Mouse (Mus musculus) macrophage (primary cell): Measurements from ENCODE around the gene Ikbkg. TPM values are rescaled to one million over a fixed set of nuclear protein-coding genes. Genes with fewer than 3 reads are reported as not detected.
A peak's percentile ranks its signal among the peaks of the same experiment; 100 is the strongest.
"Not testable (repeated sequence)": the region's sequence is repeated elsewhere in the genome, so short reads cannot be mapped to it uniquely, and the experiment has no call there.

Experiments
- H3K27ac ChIP-seq: fragments of 350-480 bp; formaldehyde crosslinking; 2 replicates; pipeline ENCODE4 v1.9.0; 2021
- H3K36me3 ChIP-seq: fragments of 350-480 bp; formaldehyde crosslinking; 2 replicates; pipeline ENCODE4 v1.9.0; 2021; ENCODE audit errors: inconsistent target
- H3K4me3 ChIP-seq: fragments of 350-480 bp; formaldehyde crosslinking; 2 replicates; pipeline ENCODE4 v1.9.0; 2021; ENCODE audit errors: inconsistent target
- H3K79me2 ChIP-seq: fragments of 350-480 bp; formaldehyde crosslinking; 2 replicates; pipeline ENCODE4 v1.9.0; 2021; ENCODE audit errors: inconsistent target
- WGBS: methylation state at CpG from one replicate; pipeline ENCODE4 v1.1.7; 2026; ENCODE audit warnings: inconsistent platforms; ENCODE audit not compliant: missing documents; 5-methylcytosine and 5-hydroxymethylcytosine counted together
- polyA plus RNA-seq: library from polyadenylated mRNA; stranded (reverse); fragments of 250-400 nt; gene quantifications from 3 replicates; pipeline ENCODE4 v1.2.4, GENCODE M21; 2018; ENCODE audit warnings: inconsistent platforms

Ikbkg gene
- polyA plus RNA-seq, 1 experiment from 2014 or later: 21.1 TPM

DNA sequence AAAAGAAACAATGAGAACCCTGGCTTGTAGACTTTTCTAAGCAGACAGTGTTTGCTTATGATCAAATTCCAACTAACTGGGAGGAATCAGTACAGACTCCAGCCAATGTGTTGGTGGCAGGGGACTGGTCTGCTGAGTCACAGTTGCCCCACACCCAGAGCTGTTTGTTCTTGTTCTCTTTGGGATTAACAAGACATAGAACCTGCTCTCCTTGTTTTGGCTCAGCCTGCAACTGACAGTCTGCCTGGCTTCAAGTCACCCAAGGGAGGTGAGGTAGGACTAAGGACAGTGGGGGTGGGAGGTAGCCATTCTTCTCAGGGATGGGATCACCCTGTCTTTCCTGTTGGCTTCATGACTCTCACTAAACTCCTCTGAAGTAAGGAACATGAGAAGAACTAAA lies 31.4 kb downstream of the Ikbkg start:
- H3K36me3 ChIP-seq: no peaks in the 10 kb centered on the region
- H3K79me2 ChIP-seq: peaks cover 67% of the 10 kb centered on the region
- no peak overlapping the region for H3K4me3 ChIP-seq
- peak overlapping the region; percentile 95 for H3K27ac ChIP-seq

DNA sequence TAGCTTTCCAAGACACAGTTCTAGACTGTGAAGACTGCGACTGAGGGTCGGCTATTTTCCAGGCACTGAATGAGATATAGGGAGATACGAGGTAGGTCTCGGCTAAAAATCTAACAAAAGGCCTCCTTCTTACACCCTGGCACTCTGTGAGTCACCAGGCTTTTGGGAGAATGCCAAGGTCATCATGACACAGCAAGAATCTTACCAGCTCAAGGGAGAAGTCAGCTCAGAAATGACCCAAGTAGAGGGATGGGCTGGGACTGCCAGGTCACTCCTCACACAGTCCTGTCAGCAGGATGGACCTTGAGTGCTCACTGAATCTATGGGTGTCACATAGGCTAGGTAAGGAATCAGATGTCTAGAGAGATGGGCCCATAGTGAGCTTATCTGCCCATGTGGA lies 32.1 kb downstream of the Ikbkg start:
- WGBS: 11% methylated on average over 4 of the region's 4 CpGs
- H3K36me3 ChIP-seq: no peaks in the 10 kb centered on the region
- H3K79me2 ChIP-seq: peaks cover 66% of the 10 kb centered on the region
- H3K4me3 ChIP-seq: no peak overlapping the region
- peak overlapping the region; percentile 95 for H3K27ac ChIP-seq

DNA sequence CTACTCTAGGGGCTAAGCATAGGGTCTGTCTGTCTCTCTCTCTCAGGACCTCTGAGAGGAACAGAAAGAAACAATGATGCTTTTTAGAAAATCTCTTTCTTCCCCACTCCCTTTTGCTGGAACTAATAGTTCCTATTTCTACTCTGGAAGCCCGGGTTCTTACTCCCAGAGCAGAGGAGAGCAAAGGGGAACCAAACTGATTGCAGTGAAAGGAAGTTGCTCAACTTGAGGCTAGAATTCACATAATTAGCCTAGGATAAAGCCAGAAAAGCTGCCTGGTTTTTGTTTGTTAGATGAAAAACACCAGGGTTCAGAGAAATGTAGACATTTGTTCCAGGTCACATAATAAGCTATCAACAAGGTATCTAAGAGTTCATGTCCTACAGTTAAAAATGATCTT lies 33.2 kb downstream of the Ikbkg start:
- H3K27ac ChIP-seq: peak overlapping the region; percentile 95
- WGBS: 0% methylated on average over 1 of the region's 1 CpGs
- no peaks in the 10 kb centered on the region for H3K36me3 ChIP-seq
- peaks cover 66% of the 10 kb centered on the region for H3K79me2 ChIP-seq
- H3K4me3 ChIP-seq: no peak overlapping the region

DNA sequence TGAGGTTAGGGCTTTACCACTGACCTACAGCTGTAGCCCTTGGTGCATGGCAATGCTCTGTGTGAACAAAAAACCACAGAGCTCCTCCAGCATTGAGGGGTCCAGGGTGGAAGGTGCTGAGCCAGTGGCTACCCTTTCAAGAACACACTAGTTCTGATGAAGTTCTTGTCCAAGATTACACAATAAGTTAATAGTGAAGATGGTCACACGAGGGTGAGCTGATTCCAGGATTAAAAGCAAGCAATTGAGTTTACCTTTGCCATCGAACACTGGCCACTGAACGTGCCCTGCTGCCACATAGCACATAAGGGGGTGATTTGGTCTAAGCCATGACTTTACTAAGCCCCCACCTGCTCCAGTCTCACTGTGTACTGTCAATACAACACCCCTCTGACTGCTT lies 34.0 kb downstream of the Ikbkg start:
- Histone ChIP-seq H3K79me2 (peaks cover 61% of the 10 kb centered on the region), H3K4me3 (peak overlapping the region; percentile 70), H3K27ac (peak overlapping the region; percentile 95), H3K36me3 (no peaks in the 10 kb centered on the region)
- WGBS: 65% methylated on average over 3 of the region's 3 CpGs

DNA sequence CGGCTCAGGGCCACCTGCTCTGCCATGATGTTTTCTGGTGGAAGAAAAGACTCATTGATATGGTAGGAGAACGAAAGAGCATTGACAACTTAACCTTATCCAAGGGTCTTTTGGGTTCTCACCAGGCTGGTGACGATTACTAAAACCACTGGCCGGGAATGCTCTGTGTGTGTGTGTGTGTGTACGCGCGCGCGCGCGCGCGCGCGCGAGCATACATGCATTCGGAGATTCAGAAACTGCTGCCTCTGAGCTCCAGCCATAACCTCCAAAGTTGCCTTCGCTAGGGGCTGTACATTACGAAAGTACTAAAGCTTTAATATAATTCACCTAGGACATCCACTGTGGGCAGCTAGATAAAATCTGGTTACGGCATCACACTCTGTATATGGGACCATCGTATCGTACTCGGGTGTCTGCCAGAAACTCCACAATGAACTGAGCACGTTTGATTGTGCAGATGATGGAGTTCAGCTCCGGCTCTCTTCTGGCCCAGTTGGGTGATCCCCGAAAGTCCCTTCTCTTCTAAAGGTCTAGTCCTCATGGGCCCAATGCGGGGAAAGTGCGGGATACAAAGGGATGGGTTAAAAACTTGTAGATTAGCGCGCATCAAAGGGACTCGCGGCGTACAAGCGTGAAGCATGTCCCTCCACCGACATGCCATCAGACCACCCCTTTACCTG lies 35.2 kb downstream of the Ikbkg start:
- Histone ChIP-seq H3K79me2 (peaks cover 49% of the 10 kb centered on the region), H3K27ac (peak overlapping the region; percentile 95), H3K36me3 (peaks cover 8% of the 10 kb centered on the region; the same call in 1 of the 2 replicates), H3K4me3 (peak overlapping the region; percentile 70)
- 20% methylated on average over 22 of the region's 35 CpGs for WGBS

DNA sequence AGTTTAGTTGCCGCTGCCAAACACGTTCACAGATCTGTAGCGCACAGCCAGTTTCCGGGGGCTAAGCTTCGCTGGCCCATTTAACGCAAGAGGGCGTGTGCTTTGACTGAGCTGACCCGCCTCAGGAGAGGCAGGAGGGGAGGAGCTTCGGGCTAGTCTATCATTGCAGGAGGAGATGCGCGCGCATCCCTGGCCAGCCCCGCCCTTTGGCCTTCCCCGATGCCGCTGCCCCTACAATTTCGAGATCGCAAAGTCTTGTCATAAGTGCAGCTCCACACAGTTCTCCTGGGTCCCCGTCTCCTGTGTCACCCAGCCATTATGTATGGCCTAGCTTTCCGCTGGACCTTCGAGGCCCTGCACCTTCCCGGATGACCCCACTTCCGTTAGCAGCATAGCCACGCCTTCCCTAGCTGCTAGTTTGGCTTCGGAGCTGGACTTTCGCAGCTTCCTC lies 35.8 kb downstream of the Ikbkg start, which contains the start of gene G6pdx:
Gene G6pdx (minus strand): TSS at position 369 of the 451 bp plus-strand sequence.
- H3K27ac ChIP-seq: peak within 1 kb of the TSS; percentile 95
- 24% methylated on average over 20 of the region's 25 CpGs for WGBS
- H3K4me3 ChIP-seq: peak within 1 kb of the TSS; percentile 70
- H3K79me2 ChIP-seq: peaks cover 43% of the 10 kb centered on the region
- peaks cover 13% of the 10 kb centered on the region; the same call in 1 of the 2 replicates for H3K36me3 ChIP-seq

DNA sequence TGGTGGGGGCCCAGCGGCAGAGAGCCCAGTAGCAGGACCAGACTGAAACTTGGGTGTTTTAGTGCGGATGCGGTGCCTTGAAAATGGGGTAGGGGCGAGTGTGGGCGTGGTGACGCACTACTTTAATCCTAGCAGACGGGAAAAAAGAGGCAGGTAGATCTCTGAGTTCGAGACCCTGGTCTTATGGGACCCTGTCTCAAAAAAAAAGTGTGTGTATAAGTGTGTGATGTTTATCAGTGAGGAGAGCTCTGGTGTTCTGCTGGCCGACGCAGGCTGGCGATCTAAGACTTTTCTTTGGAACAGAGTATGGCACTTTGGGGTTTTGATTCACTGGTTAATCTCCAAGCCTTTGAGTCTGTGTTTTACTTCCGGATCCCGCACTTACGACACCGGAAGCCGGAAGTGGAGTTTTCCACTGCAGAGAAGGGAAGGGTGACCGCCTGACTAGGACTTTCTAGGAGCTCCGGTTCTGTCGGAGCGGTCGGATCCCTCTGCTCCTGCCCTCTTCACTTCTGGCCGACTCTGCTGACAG lies 36.3 kb downstream of the Ikbkg start:
- H3K36me3 ChIP-seq: peaks cover 18% of the 10 kb centered on the region; the same call in 1 of the 2 replicates
- peaks cover 38% of the 10 kb centered on the region for H3K79me2 ChIP-seq
- peak overlapping the region; percentile 70 for H3K4me3 ChIP-seq
- H3K27ac ChIP-seq: peak overlapping the region; percentile 95
- WGBS: 15% methylated on average over 20 of the region's 22 CpGs

DNA sequence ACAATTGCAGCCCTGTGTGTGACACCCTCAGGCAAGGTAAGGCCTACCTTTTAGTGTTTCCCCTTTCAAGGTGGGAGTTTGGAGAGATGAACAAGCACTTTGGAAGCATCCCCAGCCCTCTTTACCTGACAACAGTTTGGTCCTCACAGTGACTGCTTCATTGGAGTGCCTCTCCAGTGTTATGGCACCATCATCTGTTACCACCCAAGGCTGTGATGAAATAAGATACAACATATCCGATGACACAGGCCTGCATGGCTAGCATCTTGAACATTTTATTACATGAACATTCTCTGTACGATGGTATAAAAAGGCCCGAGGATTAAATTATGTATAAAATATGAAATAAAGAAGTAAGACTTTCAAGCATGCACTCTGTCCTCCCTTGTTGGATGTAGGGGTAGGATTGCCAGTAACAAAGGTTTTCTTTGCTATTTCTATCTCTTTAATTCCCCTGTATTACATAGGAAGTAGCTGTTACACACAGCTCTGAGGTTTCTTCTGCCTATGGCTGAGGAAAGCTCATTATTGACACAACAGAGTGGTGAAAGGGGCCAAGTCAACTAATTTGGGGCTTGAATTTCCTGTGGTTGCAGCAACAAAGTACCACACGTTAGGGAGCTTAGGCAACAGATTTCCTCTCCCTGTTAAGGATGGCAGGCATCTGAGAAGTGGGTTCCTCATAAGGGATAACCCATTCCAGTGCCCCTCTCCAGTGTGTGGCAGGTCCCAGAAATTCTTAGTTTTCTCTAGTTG lies 58.2 kb downstream of the Ikbkg start:
- 53% methylated on average over 3 of the region's 4 CpGs for WGBS
- peaks cover 15% of the 10 kb centered on the region; the same call in 1 of the 2 replicates for H3K36me3 ChIP-seq
- H3K27ac ChIP-seq: no peak overlapping the region

DNA sequence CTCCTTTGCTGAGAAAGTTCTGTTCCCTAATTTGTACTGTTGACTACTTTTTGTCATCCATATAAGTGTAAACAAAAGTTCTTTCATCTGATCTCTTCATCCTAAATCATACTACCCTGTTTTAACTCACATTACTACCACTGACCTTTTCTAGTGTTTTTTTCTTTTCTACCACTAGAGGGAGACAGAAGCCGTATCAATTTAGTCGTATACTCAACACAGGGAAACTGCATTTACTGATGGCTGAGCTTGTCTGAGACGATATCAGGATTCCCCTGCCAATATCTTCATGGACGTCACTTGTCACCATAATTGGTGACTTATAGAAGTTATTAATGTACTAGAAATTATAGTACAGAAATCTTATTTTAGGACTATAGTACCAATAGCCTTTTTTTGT lies 59.7 kb downstream of the Ikbkg start:
- Histone ChIP-seq H3K4me3 (no peak overlapping the region), H3K79me2 (no peaks in the 10 kb centered on the region), H3K27ac (no peak overlapping the region), H3K36me3 (peaks cover 4% of the 10 kb centered on the region; the same call in 1 of the 2 replicates)
- WGBS: 14% methylated on average over 4 of the region's 4 CpGs

More for the DNA sequence above, 58.2 kb downstream of the Ikbkg start:
- Histone ChIP-seq H3K79me2 (no peaks in the 10 kb centered on the region), H3K4me3 (no peak overlapping the region)

DNA sequence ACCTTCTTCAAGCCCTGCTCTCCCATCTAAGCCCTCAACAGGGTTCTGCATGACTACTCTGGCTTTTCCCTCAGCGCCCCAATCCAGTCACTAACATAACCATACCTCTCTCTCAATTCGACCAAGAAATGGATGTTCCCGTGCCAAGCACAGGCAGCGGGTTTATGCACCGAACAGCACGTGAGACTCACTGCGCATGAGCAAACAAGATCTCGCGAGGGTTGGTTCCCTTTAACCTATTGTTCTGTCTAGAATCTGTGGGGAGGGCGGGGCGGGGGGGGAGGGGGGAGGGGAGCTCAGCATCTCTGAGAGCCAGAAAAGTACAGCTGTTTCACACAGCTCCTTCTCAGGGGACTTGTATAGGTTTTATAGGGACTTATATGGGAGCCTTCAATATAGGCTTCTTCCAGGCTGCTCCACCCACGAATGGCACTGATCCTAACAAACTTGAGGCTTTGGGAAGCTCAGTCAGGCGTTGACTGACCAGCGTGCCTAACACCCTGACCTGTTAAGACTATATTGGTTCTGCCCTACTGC lies 88.3 kb downstream of the Ikbkg start, which contains the start of gene Gm6880:
Gene Gm6880 (minus strand): TSS at position 51 of the 537 bp plus-strand sequence.
- H3K4me3 ChIP-seq, H3K36me3 ChIP-seq, H3K27ac ChIP-seq, H3K79me2 ChIP-seq: not testable (repeated sequence)
- 89% methylated on average over 3 of the region's 14 CpGs for WGBS

DNA sequence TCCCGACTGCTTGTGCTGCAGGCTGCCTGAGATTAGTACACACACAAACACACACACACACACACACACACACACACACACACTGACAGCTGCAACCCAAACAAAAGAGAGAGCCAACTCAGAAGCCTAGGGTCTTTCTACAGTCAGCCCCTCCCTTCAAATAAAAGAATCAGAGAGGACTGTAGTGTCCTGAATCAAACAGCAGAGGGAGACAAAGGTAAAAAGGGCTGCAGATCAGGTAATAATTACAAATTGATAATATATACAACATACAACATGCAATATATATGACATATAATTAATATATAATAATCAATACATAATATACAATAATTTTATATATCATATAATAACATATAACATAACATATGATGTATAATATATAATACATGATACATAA lies 104.0 kb downstream of the Ikbkg start:
- Histone ChIP-seq H3K27ac (no peak overlapping the region), H3K79me2 (no peaks in the 10 kb centered on the region), H3K36me3 (no peaks in the 10 kb centered on the region), H3K4me3 (no peak overlapping the region)
- WGBS: no CpG with 5 or more reads among the region's 1 CpGs

Other genes with a start within 250 kb of the Ikbkg start
- gene Tex28, start 225.5 kb upstream of the Ikbkg start, polyA plus RNA-seq: not detected in 3 replicates
- gene Tktl1, start 216.0 kb upstream of the Ikbkg start, polyA plus RNA-seq: not detected in 3 replicates
- 167 to 435 TPM (median 388 TPM) in 3 replicates for gene Flna, start 143.5 kb upstream of the Ikbkg start, polyA plus RNA-seq
- 35.7 to 94.2 TPM (median 47.2 TPM) in 3 replicates for gene Emd, start 138.6 kb upstream of the Ikbkg start, polyA plus RNA-seq
- gene Rpl10, start 122.5 kb upstream of the Ikbkg start, polyA plus RNA-seq: 1,104 to 3,117 TPM (median 2,186 TPM) in 3 replicates
- gene Taz, start 111.4 kb upstream of the Ikbkg start, polyA plus RNA-seq: 20.9 to 53.4 TPM (median 35.7 TPM) in 3 replicates
- gene Dnase1l1, start 111.0 kb upstream of the Ikbkg start, polyA plus RNA-seq: 142 to 185 TPM (median 160 TPM) in 3 replicates
- gene Atp6ap1, start 96.2 kb upstream of the Ikbkg start, polyA plus RNA-seq: 423 to 572 TPM (median 484 TPM) in 3 replicates
- gene Gdi1, start 88.3 kb upstream of the Ikbkg start, polyA plus RNA-seq: 40.7 to 86.1 TPM (median 74.6 TPM) in 3 replicates
- gene Fam50a, start 80.3 kb upstream of the Ikbkg start, polyA plus RNA-seq: 106 to 278 TPM (median 113 TPM) in 3 replicates
- 1.9 to 2.8 TPM (median 2.2 TPM) in 3 replicates for gene Plxna3, start 64.2 kb upstream of the Ikbkg start, polyA plus RNA-seq
- 25.6 to 62.6 TPM (median 35.9 TPM) in 3 replicates for gene Lage3, start 39.7 kb upstream of the Ikbkg start, polyA plus RNA-seq
- gene Ubl4a, start 20.1 kb upstream of the Ikbkg start, polyA plus RNA-seq: 17.1 to 29.5 TPM (median 25.0 TPM) in 3 replicates
- gene Slc10a3, start 19.9 kb upstream of the Ikbkg start, polyA plus RNA-seq: 25.6 to 29.5 TPM (median 27.5 TPM) in 3 replicates
- gene Fam3a, start within 50 bp of the Ikbkg start, polyA plus RNA-seq: 24.1 to 37.8 TPM (median 27.4 TPM) in 3 replicates
- 140 to 235 TPM (median 171 TPM) in 3 replicates for gene G6pdx, start 35.9 kb downstream of the Ikbkg start, polyA plus RNA-seq
- not detected in 3 replicates for gene Gm6880, start 88.1 kb downstream of the Ikbkg start, polyA plus RNA-seq
- gene Olfr1326-ps1, start 181.6 kb downstream of the Ikbkg start, polyA plus RNA-seq: not detected in 3 replicates
- gene Olfr1325, start 199.4 kb downstream of the Ikbkg start, polyA plus RNA-seq: not detected in 3 replicates